In genomic region chr6:113194517-113194840, GRCm38 (mm10) we compare ENCODE assay signal across 9 mouse cellular contexts. TPM values are rescaled to one million over a fixed set of nuclear protein-coding genes. Genes with fewer than 3 reads are reported as not detected.
DNase-seq lines count a peak whose midpoint lies in the region; ATAC-seq and TF ChIP-seq lines count a peak whose summit lies in the region.
"Had no signal": no experiment of that assay in that cellular context is flagged by ENCODE, and none has a peak within 500 bp of the region (broad histone marks: within the 10 kb centered on the region; RNA-seq: fewer than 3 reads in every experiment).

No protein-coding gene starts in this region.

- H3K36me3 ChIP-seq in heart, embryonic 12.5 days, result no peaks in the 10 kb centered on the region
- no peaks in the 10 kb centered on the region for H3K36me3 ChIP-seq in ES-E14 (ENCODE audit: control insufficient read depth, insufficient read depth, low read length, poor library complexity, severe bottlenecking)
- no peaks in the 10 kb centered on the region for H3K36me3 ChIP-seq in hindbrain, embryonic 10.5 days
- H3K36me3 ChIP-seq in midbrain, embryonic 10.5 days, result peaks cover 2% of the 10 kb centered on the region; the same call in 1 of the 2 replicates

- ATAC-seq in heart, embryonic 12.5 days (ENCODE audit: insufficient number of reproducible peaks, low FRiP score), result no peak
- ATAC-seq in megakaryocyte, adult 5-6 weeks (ENCODE audit: poor library complexity, severe bottlenecking), result no peak

- in situ Hi-C loops in ES-E14 (cut with MboI; ENCODE audit: low sequenced_read_pairs in 2 of 2, unreplicated experiment in 2 of 2), result no loop called here

- H3K27me3 ChIP-seq in heart, embryonic 12.5 days (replicated peaks), result peaks cover 67% of the 10 kb centered on the region
- H3K27me3 ChIP-seq in hindbrain, embryonic 10.5 days (ENCODE audit: insufficient read depth, poor library complexity, severe bottlenecking), result peaks cover 45% of the 10 kb centered on the region
- peaks cover 49% of the 10 kb centered on the region for H3K27me3 ChIP-seq in midbrain, embryonic 10.5 days (ENCODE audit: low read depth, poor library complexity, severe bottlenecking)

- H3K9me3 ChIP-seq in heart, embryonic 12.5 days (replicated peaks), result no peaks in the 10 kb centered on the region
- H3K9me3 ChIP-seq in ES-E14 (ENCODE audit: control insufficient read depth, insufficient read depth, low read depth, low read length), result no peaks in the 10 kb centered on the region
- H3K9me3 ChIP-seq in hindbrain, embryonic 10.5 days, result no peaks in the 10 kb centered on the region
- no peaks in the 10 kb centered on the region for H3K9me3 ChIP-seq in midbrain, embryonic 10.5 days (replicated peaks)

- H3K4me1 ChIP-seq in heart, embryonic 12.5 days (replicated peaks), result peaks cover 11% of the 10 kb centered on the region
- peaks cover 1 to 4% of the 10 kb centered on the region in 2 experiments; a peak in 2 of 4 replicates for H3K4me1 ChIP-seq in ES-E14 (ENCODE audit: control insufficient read depth in 2 of 2, insufficient read depth in 2 of 2, low read length in 2 of 2, poor library complexity in 1 of 2)
- H3K4me1 ChIP-seq in hindbrain, embryonic 10.5 days (replicated peaks), result peaks cover 33% of the 10 kb centered on the region
- peaks cover 38% of the 10 kb centered on the region for H3K4me1 ChIP-seq in midbrain, embryonic 10.5 days

- WGBS in heart, embryonic 12.5 days, result 7% methylated on average over 5 of the region's 5 CpGs
- 4% methylated on average over 5 of the region's 5 CpGs for WGBS in hindbrain, embryonic 10.5 days
- WGBS in midbrain, embryonic 10.5 days, result 0% methylated on average over 5 of the region's 5 CpGs

- H3K4me3 ChIP-seq in heart, embryonic 12.5 days, result peak overlapping the region; percentile 57
- peak overlapping the region; percentile 84 to 86; a peak in 3 of 4 replicates for H3K4me3 ChIP-seq in ES-E14 (ENCODE audit: insufficient read depth in 1 of 2, low read depth in 1 of 2, low read length in 2 of 2, poor library complexity in 1 of 2, severe bottlenecking in 1 of 2)
- peak overlapping the region; percentile 79 for H3K4me3 ChIP-seq in hindbrain, embryonic 10.5 days
- peak overlapping the region; percentile 86 for H3K4me3 ChIP-seq in midbrain, embryonic 10.5 days

- DNase-seq in heart, postnatal 4 days, result no peak
- DNase-seq in ES-E14 (ENCODE audit: low read depth, low spot score), result no peak
- no peak for DNase-seq in hindbrain, embryonic 10.5 days (ENCODE audit: low spot score)
- no peak for DNase-seq in midbrain, embryonic 10.5 days (ENCODE audit: low spot score)
- no peak for DNase-seq in T-cell, adult 2 months (ENCODE audit: low spot score)
- no peak for DNase-seq in left cerebral cortex, postnatal 25 days (ENCODE audit: low spot score in 2 of 2)

- intact Hi-C loops in left cerebral cortex, postnatal 25 days (cut with DNase I), result loop anchor here (2.0 to 5.0 kb wide), 2 partner anchors 42 to 113 kb away; partner anchors contain the start of genes Brpf1 and Mtmr14

- H3K27ac ChIP-seq in heart, embryonic 12.5 days (ENCODE audit: poor library complexity, severe bottlenecking), result no peak overlapping the region
- no peak overlapping the region for H3K27ac ChIP-seq in ES-E14 (ENCODE audit: insufficient read depth, low read depth, low read length, poor library complexity, severe bottlenecking)
- H3K27ac ChIP-seq in hindbrain, embryonic 10.5 days, result peak overlapping the region; percentile 94
- peak overlapping the region; percentile 93 for H3K27ac ChIP-seq in midbrain, embryonic 10.5 days (replicated peaks)

- no peak overlapping the region for H3K9ac ChIP-seq in heart, embryonic 12.5 days
- no peak overlapping the region for H3K9ac ChIP-seq in ES-E14 (ENCODE audit: insufficient read depth, low read depth, low read length, poor library complexity, severe bottlenecking)

- peak overlapping the region; percentile 86 for H3K4me2 ChIP-seq in heart, embryonic 12.5 days

TF ChIP-seq in ES-E14, 5 proteins besides CTCF, POLR2A, EP300 and RAD21:
- TF ChIP-seq HCFC1 (IDR thresholded peaks at IDR 0.05; ENCODE audit: borderline replicate concordance, insufficient read depth, low read length) (no peak), ZNF384 (IDR thresholded peaks at IDR 0.05; ENCODE audit: low read depth, low read length) (no peak), MAFK (IDR thresholded peaks at IDR 0.05; ENCODE audit: insufficient read depth, low read depth, low read length) (no peak), ZC3H11A (IDR thresholded peaks at IDR 0.05; ENCODE audit: borderline replicate concordance, low read depth, low read length) (no peak), CHD2 (IDR thresholded peaks at IDR 0.05; ENCODE audit: low read depth, low read length) (no peak)

RNA-seq across cellular contexts. Expression of gene Lhfpl4, which starts 0.7 kb away (rescaled TPM):
- polyA plus RNA-seq in heart, embryonic 12.5 days (2016; fragmentation: Nextera tagmentation; extraction: Ambion mirVana), result 0.37 TPM in 2 replicates
- total RNA-seq in heart, postnatal 4 days (2021), result under 1 TPM; 0.50 to 0.61 TPM
- total RNA-seq in ES-E14 (2012; rRNA removed), result 5.2 and 5.9 TPM in 2 replicates
- polyA plus RNA-seq in hindbrain, embryonic 10.5 days (2016; fragmentation: Nextera tagmentation; extraction: Ambion mirVana), result 12.1 and 20.8 TPM in 2 replicates
- polyA plus RNA-seq in midbrain, embryonic 10.5 days (2016; fragmentation: Nextera tagmentation; extraction: Ambion mirVana), result 13.8 and 21.6 TPM in 2 replicates
- total RNA-seq in left cerebral cortex, postnatal 25 days (2021), result 10 to 100 TPM; 82.9 to 92.8 TPM
- 0.18 TPM in 1 of 2 replicates, not detected in the other for total RNA-seq in megakaryocyte, adult 5-6 weeks (2015)
- not detected in 2 replicates for total RNA-seq in megakaryocyte, adult 5-6 weeks (2017)
- total RNA-seq: granulocyte monocyte progenitor cell, adult 5-6 weeks had no signal

RNA-seq across cellular contexts. Expression of gene Mtmr14, which starts 43.2 kb away (rescaled TPM):
- polyA plus RNA-seq in heart, embryonic 12.5 days (2016; fragmentation: Nextera tagmentation; extraction: Ambion mirVana), result 25.1 and 27.7 TPM in 2 replicates
- 10 to 100 TPM; 12.2 to 12.8 TPM for total RNA-seq in heart, postnatal 4 days (2021)
- total RNA-seq in ES-E14 (2012; rRNA removed), result 42.4 and 44.8 TPM in 2 replicates
- 45.7 and 52.3 TPM in 2 replicates for polyA plus RNA-seq in hindbrain, embryonic 10.5 days (2016; fragmentation: Nextera tagmentation; extraction: Ambion mirVana)
- polyA plus RNA-seq in midbrain, embryonic 10.5 days (2016; fragmentation: Nextera tagmentation; extraction: Ambion mirVana), result 49.2 and 51.0 TPM in 2 replicates
- 10 to 100 TPM; 14.4 to 16.6 TPM for total RNA-seq in left cerebral cortex, postnatal 25 days (2021)
- 30.6 and 34.0 TPM in 2 replicates for total RNA-seq in megakaryocyte, adult 5-6 weeks (2015)
- total RNA-seq in megakaryocyte, adult 5-6 weeks (2017), result 56.5 and 60.9 TPM in 2 replicates

Comparison
In these comparisons a context has a peak if more than half of its experiments do, and no peak if none do; other contexts are left out.
1. H3K27ac ChIP-seq: peak in hindbrain, embryonic 10.5 days (single experiment) and midbrain, embryonic 10.5 days (single experiment); none in heart, embryonic 12.5 days (single experiment) and ES-E14 (single experiment).
2. RNA of gene Lhfpl4, which starts 0.7 kb away (total RNA-seq): 82.9 to 92.8 TPM in left cerebral cortex, postnatal 25 days; 5.2 to 5.9 TPM in ES-E14, 0.50 to 0.61 TPM in heart, postnatal 4 days and 0.18 TPM in megakaryocyte, adult 5-6 weeks; every median in the first group is over 10 times any median in the second.
3. Peak in every context shown above with its lines, with median percentiles within 50 percentile points of each other: H3K4me3 ChIP-seq.